Comparison of ENCODE assay signal across 35 mouse cellular contexts in genomic region chr2:58434438-58434837, GRCm38 (mm10). TPM values are rescaled to one million over a fixed set of nuclear protein-coding genes. Genes with fewer than 3 reads are reported as not detected.
DNase-seq lines count a peak whose midpoint lies in the region; ATAC-seq and TF ChIP-seq lines count a peak whose summit lies in the region.
"Had no signal": no experiment of that assay in that cellular context is flagged by ENCODE, and none has a peak within 500 bp of the region (broad histone marks: within the 10 kb centered on the region; RNA-seq: fewer than 3 reads in every experiment).

No protein-coding gene starts in this region.

- no peaks in the 10 kb centered on the region for H3K9me3 ChIP-seq in CH12.LX (replicated peaks; ENCODE audit: low read length)
- no peaks in the 10 kb centered on the region for H3K9me3 ChIP-seq in intestine, embryonic 16.5 days (ENCODE audit: control insufficient read depth, low read length)
- H3K9me3 ChIP-seq: embryonic facial prominence, embryonic 12.5 days; embryonic facial prominence, embryonic 15.5 days; forebrain, embryonic 12.5 days; forebrain, embryonic 15.5 days; hindbrain, embryonic 12.5 days; hindbrain, embryonic 15.5 days had no signal

- peak; percentile 17 for DNase-seq in 416B (ENCODE audit: low read depth)
- DNase-seq in CH12.LX (ENCODE audit: extremely low read depth) = no peak
- no peak for DNase-seq in left cerebral cortex, adult 2 months (ENCODE audit: extremely low spot score in 1 of 2, low spot score in 2 of 2)
- DNase-seq in urinary bladder, postnatal 25 days (ENCODE audit: low spot score) = no peak
- DNase-seq in spleen, postnatal 14 days (ENCODE audit: low spot score in 2 of 2) = no peak
- DNase-seq: adrenal gland, adult 2 months; adrenal gland, postnatal 14 days; cerebellum, adult 18-20 months; cerebellum, adult 9-11 months; cerebellum, postnatal 25 days; gastrocnemius, adult 2 months; gastrocnemius, postnatal 14 days; heart, adult 11 months; kidney, adult 11 months had no signal

- TF ChIP-seq RAD21 in CH12.LX (IDR thresholded peaks at IDR 0.05; ENCODE audit: low read depth, low read length) = no peak

- H3K4me2 ChIP-seq in CH12.LX (ENCODE audit: insufficient read depth, low read depth, poor library complexity, severe bottlenecking) = no peak overlapping the region
- H3K4me2 ChIP-seq in intestine, embryonic 16.5 days (ENCODE audit: low read depth, low read length) = no peak overlapping the region
- H3K4me2 ChIP-seq: embryonic facial prominence, embryonic 12.5 days; embryonic facial prominence, embryonic 15.5 days; forebrain, embryonic 12.5 days; forebrain, embryonic 15.5 days; heart, embryonic 11.5 days; hindbrain, embryonic 12.5 days; hindbrain, embryonic 15.5 days had no signal

- ATAC-seq in intestine, embryonic 16.5 days = peak; percentile 67
- ATAC-seq: forebrain, embryonic 15.5 days; Patski had no signal

- intact Hi-C loops in left cerebral cortex, adult 2 months (cut with DNase I) = no loop called here

- dilution Hi-C loops in CH12.LX (cut with MboI; ENCODE audit: extremely low pct_ligation_motif_present, extremely low pct_unique_long_range_greater_than_20kb, low sequenced_read_pairs) = no loop called here

- H3K9ac ChIP-seq in CH12.LX (ENCODE audit: insufficient read depth, low read depth) = no peak overlapping the region
- H3K9ac ChIP-seq in intestine, embryonic 16.5 days (ENCODE audit: low read depth, low read length) = no peak overlapping the region
- H3K9ac ChIP-seq: embryonic facial prominence, embryonic 12.5 days; embryonic facial prominence, embryonic 15.5 days; forebrain, embryonic 12.5 days; forebrain, embryonic 15.5 days; hindbrain, embryonic 12.5 days; hindbrain, embryonic 15.5 days had no signal

- in situ Hi-C loops in CH12.LX (cut with MboI; ENCODE audit: low pct_ligation_motif_present, low pct_unique_long_range_greater_than_20kb, low sequenced_read_pairs) = no loop called here

- H3K36me3 ChIP-seq in CH12.LX (replicated peaks in 1 of 2; ENCODE audit: control insufficient read depth in 1 of 2, insufficient read depth in 1 of 2, low read length in 1 of 2) = no peaks in the 10 kb centered on the region
- H3K36me3 ChIP-seq in intestine, embryonic 16.5 days (ENCODE audit: control insufficient read depth, insufficient read depth, low read length) = no peaks in the 10 kb centered on the region
- H3K36me3 ChIP-seq: forebrain, embryonic 15.5 days; G1E; hindbrain, embryonic 12.5 days had no signal

- no peak for TF ChIP-seq EP300 in CH12.LX (IDR thresholded peaks at IDR 0.05; ENCODE audit: low read length)

- no peaks in the 10 kb centered on the region for H3K27me3 ChIP-seq in CH12.LX (replicated peaks)
- no peaks in the 10 kb centered on the region for H3K27me3 ChIP-seq in intestine, embryonic 16.5 days (replicated peaks; ENCODE audit: control insufficient read depth, insufficient read depth, low read length)
- H3K27me3 ChIP-seq: embryonic facial prominence, embryonic 12.5 days; embryonic facial prominence, embryonic 15.5 days; forebrain, embryonic 12.5 days; forebrain, embryonic 15.5 days; hindbrain, embryonic 12.5 days; hindbrain, embryonic 15.5 days; Patski had no signal

- H3K4me3 ChIP-seq in CH12.LX (replicated peaks in 1 of 3; ENCODE audit: low read depth in 2 of 3, low read length in 2 of 3, poor library complexity in 1 of 3) = no peak overlapping the region
- H3K4me3 ChIP-seq in embryonic fibroblast, embryonic 13.5 days (ENCODE audit: insufficient read depth, low read length) = no peak overlapping the region
- H3K4me3 ChIP-seq in intestine, embryonic 16.5 days (ENCODE audit: low read length) = no peak overlapping the region
- no peak overlapping the region for H3K4me3 ChIP-seq in left cerebral cortex, adult 2 months
- H3K4me3 ChIP-seq: embryonic facial prominence, embryonic 12.5 days; embryonic facial prominence, embryonic 15.5 days; erythroblast, embryonic 14.5 days; forebrain, embryonic 12.5 days; forebrain, embryonic 15.5 days; gastrocnemius, adult 2 months; hindbrain, embryonic 12.5 days; hindbrain, embryonic 15.5 days had no signal

- TF ChIP-seq POLR2A in CH12.LX (IDR thresholded peaks at IDR 0.05; ENCODE audit: low read depth, low read length) = no peak
- no peak for TF ChIP-seq POLR2A in embryonic fibroblast, embryonic 13.5 days (IDR thresholded peaks at IDR 0.05; ENCODE audit: low read depth, low read length)

- H3K27ac ChIP-seq in CH12.LX (ENCODE audit: insufficient read depth, low read depth) = no peak overlapping the region
- H3K27ac ChIP-seq in embryonic fibroblast, embryonic 13.5 days (ENCODE audit: insufficient read depth, low read length) = peak overlapping the region; percentile 6; the same call in 1 of the 2 replicates
- no peak overlapping the region for H3K27ac ChIP-seq in intestine, embryonic 16.5 days (ENCODE audit: low read length)
- H3K27ac ChIP-seq in left cerebral cortex, adult 2 months = no peak overlapping the region; the same call in 1 of the 2 replicates
- H3K27ac ChIP-seq: embryonic facial prominence, embryonic 12.5 days; embryonic facial prominence, embryonic 15.5 days; forebrain, embryonic 12.5 days; forebrain, embryonic 15.5 days; gastrocnemius, adult 2 months; hindbrain, embryonic 12.5 days; hindbrain, embryonic 15.5 days had no signal

- WGBS in intestine, embryonic 16.5 days = 47% methylated on average over 2 of the region's 2 CpGs

- H3K79me2 ChIP-seq in CH12.LX (replicated peaks; ENCODE audit: control insufficient read depth, extremely low read depth, insufficient read depth, poor library complexity, severe bottlenecking) = no peaks in the 10 kb centered on the region

- H3K4me1 ChIP-seq in CH12.LX (ENCODE audit: control insufficient read depth in 1 of 2, insufficient read depth in 2 of 2) = no peaks in the 10 kb centered on the region
- H3K4me1 ChIP-seq in embryonic fibroblast, embryonic 13.5 days (ENCODE audit: control insufficient read depth, insufficient read depth, low read length) = no peaks in the 10 kb centered on the region
- peaks cover 5% of the 10 kb centered on the region; the same call in 1 of the 2 replicates for H3K4me1 ChIP-seq in intestine, embryonic 16.5 days (ENCODE audit: control insufficient read depth, insufficient read depth, low read length)
- H3K4me1 ChIP-seq: embryonic facial prominence, embryonic 12.5 days; embryonic facial prominence, embryonic 15.5 days; forebrain, embryonic 12.5 days; forebrain, embryonic 15.5 days; hindbrain, embryonic 12.5 days; hindbrain, embryonic 15.5 days had no signal

- TF ChIP-seq CTCF in CH12.LX (conservative IDR thresholded peaks at IDR 0.05 in 1 of 2, IDR thresholded peaks at IDR 0.05 in 1 of 2; ENCODE audit: low read depth in 2 of 2, low read length in 2 of 2) = no peak
- TF ChIP-seq CTCF in embryonic fibroblast, embryonic 13.5 days (IDR thresholded peaks at IDR 0.05; ENCODE audit: borderline replicate concordance, insufficient read depth, low read length) = no peak
- no peak for TF ChIP-seq CTCF in left cerebral cortex, adult 2 months (IDR thresholded peaks at IDR 0.05)

TF ChIP-seq in CH12.LX, 34 proteins besides CTCF, POLR2A, EP300 and RAD21:
- TF ChIP-seq TCF12 (IDR thresholded peaks at IDR 0.05; ENCODE audit: low read depth, low read length) (no peak), ZC3H11A (IDR thresholded peaks at IDR 0.05; ENCODE audit: low read depth, low read length) (no peak), MAFK (IDR thresholded peaks at IDR 0.05; ENCODE audit: insufficient replicate concordance, low read length) (0 out of 2 replicates have a peak, but pooled peaks have one; percentile 24), SIN3A (IDR thresholded peaks at IDR 0.05; ENCODE audit: low read length) (no peak)

RNA-seq across cellular contexts. Expression of gene Gm17409, which starts 35.5 kb away (rescaled TPM):
- total RNA-seq in CH12.LX (2012; rRNA removed) = not detected in 2 replicates
- total RNA-seq in CH12.LX (2014; rRNA removed) = not detected in 2 replicates
- polyA plus RNA-seq in CH12.LX (2012; ENCODE audit: insufficient read length, low read depth) = not detected in 2 replicates
- polyA plus RNA-seq in embryonic fibroblast, embryonic 13.5 days (2011; ENCODE audit: insufficient read length, low read depth, missing spikeins) = not detected in 2 replicates
- polyA plus RNA-seq in intestine, embryonic 16.5 days (2015; fragmentation: Nextera tagmentation; extraction: Ambion mirVana) = 0.13 TPM in 1 of 2 replicates, not detected in the other
- not detected for total RNA-seq in left cerebral cortex, adult 2 months (2021)
- total RNA-seq: adrenal gland, adult 2 months; adrenal gland, postnatal 14 days; adrenal gland, postnatal 4 days; common myeloid progenitor, adult 5-6 weeks; G1E; gastrocnemius, adult 2 months; gastrocnemius, postnatal 14 days; gastrocnemius, postnatal 4 days; heart, adult 8-10 months; heart, postnatal 25 days; hematopoietic stem cell, adult 5-6 weeks had no signal
- polyA plus RNA-seq: adrenal gland, adult 2 months; brain, embryonic 14.5 days; embryonic facial prominence, embryonic 12.5 days; embryonic facial prominence, embryonic 15.5 days; erythroblast, embryonic 14.5 days; forebrain, embryonic 15.5 days; G1E; heart, embryonic 11.5 days; heart, embryonic 14.5 days; heart, postnatal 0 days; hindbrain, embryonic 12.5 days; hindbrain, embryonic 15.5 days; Patski had no signal
